Mouse (Mus musculus) cerebellum, adult 9-10 months (tissue): ENCODE data around the gene Cd80.
"Not testable (repeated sequence)": the region's sequence is repeated elsewhere in the genome, so short reads cannot be mapped to it uniquely, and the experiment has no call there.

Experiments used
- DNase-seq: peaks from one replicate; pipeline ENCODE4 v3.0.0; 2022

Cd80 gene

GRCm38 (mm10) chr16:38455511-38456418, at the start of gene Cd80:
Cd80 (plus strand) TSS chr16:38455561.
- no peak for DNase-seq

GRCm38 (mm10) chr16:38406293-38406692, 49.1 kb upstream of the Cd80 start:
- no peak for DNase-seq

GRCm38 (mm10) chr16:38406708-38407107, 48.7 kb upstream of the Cd80 start:
- no peak for DNase-seq

- no peak for DNase-seq
Measured at GRCm38 (mm10) chr16:38407584-38407983, 47.8 kb upstream of the Cd80 start.

GRCm38 (mm10) chr16:38408416-38408815, 46.9 kb upstream of the Cd80 start:
- no peak for DNase-seq

GRCm38 (mm10) chr16:38414953-38415352, 40.4 kb upstream of the Cd80 start:
- no peak for DNase-seq

- DNase-seq: no peak
Measured at GRCm38 (mm10) chr16:38425374-38425773, 30.0 kb upstream of the Cd80 start.

- DNase-seq: no peak
Measured at GRCm38 (mm10) chr16:38425799-38426198, 29.6 kb upstream of the Cd80 start.

- DNase-seq: no peak
Measured at GRCm38 (mm10) chr16:38431446-38432185, 23.7 kb upstream of the Cd80 start.

GRCm38 (mm10) chr16:38432498-38433425, 22.6 kb upstream of the Cd80 start, which contains the start of gene Pla1a:
Pla1a (minus strand) TSS chr16:38433145.
- no peak for DNase-seq

- DNase-seq: no peak
Measured at GRCm38 (mm10) chr16:38433514-38433913, 21.8 kb upstream of the Cd80 start.

- DNase-seq: no peak
Measured at GRCm38 (mm10) chr16:38434295-38434795, 21.0 kb upstream of the Cd80 start.

- DNase-seq: no peak
Measured at GRCm38 (mm10) chr16:38439190-38439589, 16.2 kb upstream of the Cd80 start.

- DNase-seq: no peak
Measured at GRCm38 (mm10) chr16:38440403-38440802, 15.0 kb upstream of the Cd80 start.

- DNase-seq: no peak
Measured at GRCm38 (mm10) chr16:38441611-38442010, 13.8 kb upstream of the Cd80 start.

GRCm38 (mm10) chr16:38442216-38442615, 13.1 kb upstream of the Cd80 start:
- no peak for DNase-seq

- no peak for DNase-seq
Measured at GRCm38 (mm10) chr16:38443721-38444464, 11.5 kb upstream of the Cd80 start.

GRCm38 (mm10) chr16:38445046-38445445, 10.3 kb upstream of the Cd80 start:
- DNase-seq: no peak

GRCm38 (mm10) chr16:38445576-38445975, 9.8 kb upstream of the Cd80 start:
- no peak for DNase-seq

- not testable (repeated sequence) for DNase-seq
Measured at GRCm38 (mm10) chr16:38446141-38446540, 9.2 kb upstream of the Cd80 start.

GRCm38 (mm10) chr16:38447366-38447765, 8.0 kb upstream of the Cd80 start:
- DNase-seq: no peak

- no peak for DNase-seq
Measured at GRCm38 (mm10) chr16:38448458-38448857, 6.9 kb upstream of the Cd80 start.
